Mouse (Mus musculus) myocyte (in vitro differentiated cells): ENCODE measurements at regions not wholly inside any gene's neighbourhood (a gene's known extent, or its start where the extent isn't known, plus 50 kb on each side); places are given as distances from the start of the nearest gene placed in this dataset.

ENCODE experiments used
- H3K27me3 ChIP-seq: one replicate; pipeline ENCODE4 v1.6.1; 2011; ENCODE audit not compliant: control insufficient read depth, insufficient read depth, insufficient read length
- H3K36me3 ChIP-seq: one replicate; pipeline ENCODE4 v1.6.1; 2011; ENCODE audit not compliant: control insufficient read depth, insufficient read depth
- H3K4me2 ChIP-seq: one replicate; pipeline ENCODE4 v1.6.1; 2011; ENCODE audit warnings: low read depth, control low read depth
- H3K4me3 ChIP-seq: one replicate; pipeline ENCODE4 v1.5.1; 2011; ENCODE audit warnings: mild to moderate bottlenecking, control low read depth, moderate library complexity
- H3K79me2 ChIP-seq: one replicate; pipeline ENCODE4 v1.6.1; 2011; ENCODE audit not compliant: control insufficient read depth, insufficient read depth
- H3ac ChIP-seq: one replicate; pipeline ENCODE4 v1.6.1; 2011; ENCODE audit not compliant: control insufficient read depth, insufficient read length
- CEBPB ChIP-seq: IDR thresholded peaks from 2 replicates; pipeline ENCODE4 v1.6.1; 2011; ENCODE audit warnings: mild to moderate bottlenecking, moderate library complexity; ENCODE audit not compliant: poor library complexity, insufficient read depth, severe bottlenecking
- E2F4 ChIP-seq: IDR thresholded peaks from one replicate; pipeline ENCODE4 v1.6.1; 2011; ENCODE audit warnings: mild to moderate bottlenecking, control low read depth, moderate library complexity; ENCODE audit not compliant: insufficient read depth
- MAX ChIP-seq: IDR thresholded peaks from one replicate; pipeline ENCODE4 v1.6.1; 2011; ENCODE audit warnings: low read depth, mild to moderate bottlenecking, control low read depth
- MYOD1 ChIP-seq, 3 experiments: IDR thresholded peaks; one replicate each; pipeline ENCODE4 v1.6.1; 2011; ENCODE audit warnings: control low read depth in 2 of 3, low read depth in 2 of 3, mild to moderate bottlenecking in 2 of 3, moderate library complexity in 1 of 3; ENCODE audit not compliant: insufficient read length in 2 of 3, control insufficient read depth in 1 of 3
- MYOG ChIP-seq, 3 experiments: IDR thresholded peaks; one replicate each; pipeline ENCODE4 v1.6.1; 2011; ENCODE audit warnings: control low read depth in 2 of 3, low read depth in 2 of 3, mild to moderate bottlenecking in 2 of 3; ENCODE audit not compliant: insufficient read length in 2 of 3, control insufficient read depth in 1 of 3, insufficient read depth in 1 of 3
- POLR2A ChIP-seq: IDR thresholded peaks from one replicate; pipeline ENCODE4 v1.6.1; 2011; ENCODE audit warnings: low read depth, mild to moderate bottlenecking, control low read depth, moderate library complexity; ENCODE audit not compliant: insufficient read length
- POLR2AphosphoS2 ChIP-seq: IDR thresholded peaks from one replicate; pipeline ENCODE4 v1.6.1; 2011; ENCODE audit warnings: low read depth, control low read depth; ENCODE audit not compliant: insufficient read length
- REST ChIP-seq: IDR thresholded peaks from one replicate; pipeline ENCODE4 v1.6.1; 2011; ENCODE audit warnings: mild to moderate bottlenecking, control low read depth, moderate library complexity; ENCODE audit not compliant: insufficient read depth, insufficient read length
- SRF ChIP-seq: IDR thresholded peaks from one replicate; pipeline ENCODE4 v1.6.1; 2011; ENCODE audit warnings: low read depth; ENCODE audit not compliant: control insufficient read depth, insufficient read length
- TCF12 ChIP-seq: IDR thresholded peaks from one replicate; pipeline ENCODE4 v1.6.1; 2011; ENCODE audit warnings: mild to moderate bottlenecking, control low read depth; ENCODE audit not compliant: poor library complexity, insufficient read depth, severe bottlenecking
- TCF3 ChIP-seq: IDR thresholded peaks from one replicate; pipeline ENCODE4 v1.6.1; 2011; ENCODE audit warnings: low read depth, control low read depth; ENCODE audit not compliant: insufficient read length
- USF1 ChIP-seq: IDR thresholded peaks from one replicate; pipeline ENCODE4 v1.6.1; 2011; ENCODE audit warnings: low read depth, mild to moderate bottlenecking, control low read depth, moderate library complexity

DNA sequence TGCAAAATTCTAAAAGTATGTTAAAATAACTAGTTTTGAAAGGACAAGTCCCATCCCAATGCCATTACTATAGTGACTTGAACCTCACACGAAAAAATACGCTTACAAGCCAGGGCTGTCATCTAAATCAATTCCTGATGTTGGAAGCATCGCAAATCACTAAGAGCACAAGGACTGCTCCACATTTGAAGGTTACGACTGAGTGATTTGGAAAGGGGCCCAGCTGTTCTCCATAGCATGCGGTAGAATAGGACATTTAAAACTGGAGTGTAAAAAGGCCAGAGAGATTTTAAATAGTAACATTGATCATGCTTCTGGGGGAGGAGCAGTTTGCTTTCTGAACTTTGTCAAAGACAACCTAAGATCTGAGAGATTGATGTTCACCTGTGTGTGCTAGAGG is 92.8 kb upstream of the Mocs1 start:
- no peak overlapping the region for H3ac ChIP-seq
- no peaks in the 10 kb centered on the region for H3K79me2 ChIP-seq
- H3K36me3 ChIP-seq, result no peaks in the 10 kb centered on the region
- H3K4me2 ChIP-seq, result no peak overlapping the region
- H3K4me3 ChIP-seq, result no peak overlapping the region
- H3K27me3 ChIP-seq, result no peaks in the 10 kb centered on the region
- no peak for TF ChIP-seq MAX
- no peak for TF ChIP-seq MYOD1 (IDR thresholded peaks at IDR 0.05; ENCODE audit: control insufficient read depth in 1 of 3, insufficient read length in 2 of 3, low read depth in 2 of 3)
- TF ChIP-seq E2F4, result no peak
- TF ChIP-seq TCF12, result no peak

GRCm38 (mm10) chr17:49337881-49338280 is 90.3 kb upstream of the Mocs1 start:
- no peaks in the 10 kb centered on the region for H3K36me3 ChIP-seq
- no peaks in the 10 kb centered on the region for H3K79me2 ChIP-seq
- H3K4me2 ChIP-seq, result no peak overlapping the region
- TF ChIP-seq E2F4 (no peak), USF1 (no peak), TCF12 (no peak)
- no peak overlapping the region for H3K4me3 ChIP-seq
- H3K27me3 ChIP-seq, result no peaks in the 10 kb centered on the region
- H3ac ChIP-seq, result no peak overlapping the region

DNA sequence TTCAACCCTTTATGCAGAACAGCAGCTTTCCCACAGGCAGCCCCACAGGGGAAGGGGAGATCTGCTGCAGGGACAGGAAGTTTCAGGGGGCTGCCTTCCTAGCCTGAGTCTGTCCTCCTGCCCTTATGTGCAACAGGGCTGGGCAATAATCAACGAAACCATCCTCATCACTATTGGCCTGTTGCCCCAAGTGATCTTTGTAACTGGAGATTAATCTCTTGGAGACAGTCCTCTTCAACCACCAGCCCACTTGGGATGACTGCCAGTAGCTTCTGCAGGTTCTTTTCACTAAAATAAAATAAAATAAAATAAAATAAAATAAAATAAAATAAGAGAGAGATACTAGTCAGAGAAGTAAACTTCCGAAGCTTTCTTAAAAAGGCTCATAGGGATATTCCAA is 85.5 kb upstream of the Mocs1 start:
- no peaks in the 10 kb centered on the region for H3K79me2 ChIP-seq
- no peak overlapping the region for H3K4me2 ChIP-seq
- H3K36me3 ChIP-seq, result no peaks in the 10 kb centered on the region
- no peak overlapping the region for H3ac ChIP-seq
- no peak for TF ChIP-seq REST
- no peak for TF ChIP-seq SRF
- no peak for TF ChIP-seq MAX
- TF ChIP-seq MYOG (IDR thresholded peaks at IDR 0.05; ENCODE audit: control insufficient read depth in 1 of 3, insufficient read depth in 1 of 3, insufficient read length in 2 of 3, low read depth in 2 of 3), result no peak
- no peak for TF ChIP-seq POLR2AphosphoS2
- TF ChIP-seq POLR2A, result no peak
- no peak for TF ChIP-seq TCF3
- no peak for TF ChIP-seq TCF12
- no peak for TF ChIP-seq MYOD1 (IDR thresholded peaks at IDR 0.05; ENCODE audit: control insufficient read depth in 1 of 3, insufficient read length in 2 of 3, low read depth in 2 of 3)
- TF ChIP-seq USF1, result no peak
- no peak for TF ChIP-seq CEBPB
- no peak for TF ChIP-seq E2F4
- no peak overlapping the region for H3K4me3 ChIP-seq
- no peaks in the 10 kb centered on the region for H3K27me3 ChIP-seq

DNA sequence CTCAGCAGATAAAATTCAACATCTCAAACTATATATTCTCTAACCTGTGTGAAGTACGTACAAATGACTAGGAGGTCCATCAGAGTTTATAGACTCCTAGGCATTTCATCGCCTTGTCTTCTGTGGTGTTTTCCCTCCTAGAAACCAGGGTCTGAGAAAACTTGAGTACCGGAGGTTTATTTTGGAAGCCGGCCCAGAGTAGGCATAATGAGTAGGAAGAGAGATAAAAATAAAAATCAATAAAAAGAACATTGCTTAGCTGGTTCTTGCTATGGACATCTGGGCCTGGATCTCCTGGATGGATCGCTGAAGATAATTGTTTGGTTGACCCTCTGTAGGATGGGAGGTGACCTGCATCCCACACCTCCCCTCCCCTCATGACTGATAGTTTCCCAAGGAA is 81.5 kb upstream of the Mocs1 start:
- Histone ChIP-seq H3K27me3 (no peaks in the 10 kb centered on the region), H3K79me2 (no peaks in the 10 kb centered on the region), H3K4me2 (no peak overlapping the region), H3ac (no peak overlapping the region), H3K36me3 (no peaks in the 10 kb centered on the region), H3K4me3 (no peak overlapping the region)
- TF ChIP-seq MYOG (IDR thresholded peaks at IDR 0.05; ENCODE audit: control insufficient read depth in 1 of 3, insufficient read depth in 1 of 3, insufficient read length in 2 of 3, low read depth in 2 of 3) (no peak), TCF3 (no peak), TCF12 (no peak), POLR2AphosphoS2 (no peak), MAX (no peak), USF1 (no peak), MYOD1 (IDR thresholded peaks at IDR 0.05; ENCODE audit: control insufficient read depth in 1 of 3, insufficient read length in 2 of 3, low read depth in 2 of 3) (no peak), POLR2A (no peak), CEBPB (no peak), SRF (no peak), E2F4 (no peak), REST (no peak)

GRCm38 (mm10) chr17:49349328-49349727 is 78.8 kb upstream of the Mocs1 start:
- H3K4me3 ChIP-seq, result no peak overlapping the region
- H3ac ChIP-seq, result no peak overlapping the region
- no peaks in the 10 kb centered on the region for H3K27me3 ChIP-seq
- no peak for TF ChIP-seq USF1
- TF ChIP-seq CEBPB, result no peak
- no peak for TF ChIP-seq MYOD1 (IDR thresholded peaks at IDR 0.05; ENCODE audit: control insufficient read depth in 1 of 3, insufficient read length in 2 of 3, low read depth in 2 of 3)
- TF ChIP-seq MYOG (IDR thresholded peaks at IDR 0.05; ENCODE audit: control insufficient read depth in 1 of 3, insufficient read depth in 1 of 3, insufficient read length in 2 of 3, low read depth in 2 of 3), result no peak
- no peak for TF ChIP-seq POLR2AphosphoS2
- no peak for TF ChIP-seq TCF12
- TF ChIP-seq SRF, result no peak
- no peak for TF ChIP-seq E2F4
- TF ChIP-seq MAX, result no peak
- no peak for TF ChIP-seq POLR2A
- TF ChIP-seq REST, result no peak
- no peak for TF ChIP-seq TCF3
- no peak overlapping the region for H3K4me2 ChIP-seq
- no peaks in the 10 kb centered on the region for H3K36me3 ChIP-seq
- no peaks in the 10 kb centered on the region for H3K79me2 ChIP-seq
